Mouse (Mus musculus) olfactory bulb, adult 2 months (tissue): ENCODE data around the gene Lrrc45.

Experiments used
- CTCF ChIP-seq: fragments of 200-500 bp; IDR thresholded peaks from 2 replicates; pipeline ENCODE4 v1.5.1; 2012; ENCODE audit warnings: low read depth, mild to moderate bottlenecking, low read length, moderate library complexity; ENCODE audit not compliant: insufficient read depth
- POLR2A ChIP-seq: fragments of 200-500 bp; IDR thresholded peaks from 2 replicates; pipeline ENCODE4 v1.6.1; 2012; ENCODE audit warnings: mild to moderate bottlenecking, low read depth, low read length, moderate library complexity; ENCODE audit not compliant: insufficient read depth

- TF ChIP-seq POLR2A (no peak), CTCF (no peak)
Observed at GRCm38 (mm10) chr11:120744121-120744701, 30.5 kb downstream of the Lrrc45 start.
